Mouse (Mus musculus) layer of hippocampus, postnatal 36 days (tissue): ENCODE measurements at regions not wholly inside any gene's neighbourhood (a gene's known extent, or its start where the extent isn't known, plus 50 kb on each side); places are given as distances from the start of the nearest gene placed in this dataset.

ENCODE experiments used
- DNase-seq, 2 experiments: peaks; one replicate each; pipeline ENCODE4 v3.0.0; 2022

DNA sequence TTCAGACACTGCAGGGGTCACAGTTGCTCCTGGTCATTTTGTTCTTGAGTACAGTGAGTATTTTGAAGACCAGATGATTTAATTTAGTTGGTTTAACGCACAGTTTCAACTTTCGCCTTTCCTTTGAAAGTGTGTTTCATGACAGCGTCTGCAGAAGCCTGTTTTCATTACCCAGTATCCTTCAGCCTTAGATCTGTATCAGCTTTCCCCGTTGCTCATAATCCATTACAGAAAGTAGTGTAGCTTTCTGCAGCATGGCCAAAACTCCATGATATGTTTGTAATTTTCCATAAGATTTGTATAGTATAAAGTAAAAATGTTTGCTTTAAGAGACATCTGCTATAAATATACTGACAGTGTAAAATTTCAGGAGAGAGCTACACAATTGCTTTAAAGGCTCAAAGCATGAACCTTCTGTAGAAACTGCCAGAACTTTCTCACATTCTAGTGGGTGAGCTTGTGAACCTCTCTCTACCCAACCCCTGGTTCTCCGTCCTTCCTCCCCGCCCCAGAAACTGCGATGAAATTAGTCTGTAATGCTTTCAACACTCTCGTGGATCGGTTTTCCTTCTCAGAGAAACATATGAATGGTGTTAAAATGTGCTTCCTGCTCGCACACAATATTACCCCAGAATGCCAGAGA, 506.6 kb upstream of the Adgrl2 start:
- no peak for DNase-seq

DNA sequence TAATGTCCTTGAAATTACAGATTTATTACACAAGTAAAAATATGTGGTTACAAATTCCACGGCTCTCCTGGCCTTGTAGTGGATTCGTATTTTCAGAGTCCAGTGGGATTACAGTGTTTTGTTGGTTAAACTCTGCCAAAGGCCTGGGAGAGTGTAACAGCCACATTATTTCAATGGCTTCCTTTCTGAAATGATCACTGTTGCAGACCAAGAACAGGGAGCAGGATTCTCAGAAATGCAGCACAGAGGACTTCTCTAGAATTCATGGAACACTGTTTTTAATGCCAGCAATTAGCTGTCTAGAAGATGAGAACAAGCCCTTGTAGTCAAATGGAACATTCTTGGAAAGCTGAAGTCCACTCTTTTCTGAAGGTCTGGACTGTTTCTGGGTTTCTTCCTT, 505.8 kb upstream of the Adgrl2 start:
- no peak for DNase-seq

DNA sequence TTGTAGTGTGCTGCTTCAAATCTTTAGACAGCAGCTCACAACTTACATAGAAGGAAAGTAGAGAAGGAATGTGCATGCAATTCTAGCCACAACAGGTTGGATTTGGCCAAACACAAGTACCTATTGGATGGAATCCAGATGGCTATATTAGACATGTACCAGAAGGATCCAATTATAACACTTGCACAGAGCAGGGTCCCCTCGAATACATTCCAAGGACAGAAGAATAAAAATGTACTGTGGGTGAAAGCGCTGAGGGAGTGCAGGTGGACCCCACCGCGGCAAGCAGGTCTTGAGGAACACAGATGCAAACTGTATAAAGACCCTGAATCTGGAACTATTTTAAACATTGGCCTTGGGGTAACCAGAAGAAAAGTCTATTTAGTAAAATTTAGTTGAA, 497.8 kb upstream of the Adgrl2 start:
- no peak for DNase-seq

DNA sequence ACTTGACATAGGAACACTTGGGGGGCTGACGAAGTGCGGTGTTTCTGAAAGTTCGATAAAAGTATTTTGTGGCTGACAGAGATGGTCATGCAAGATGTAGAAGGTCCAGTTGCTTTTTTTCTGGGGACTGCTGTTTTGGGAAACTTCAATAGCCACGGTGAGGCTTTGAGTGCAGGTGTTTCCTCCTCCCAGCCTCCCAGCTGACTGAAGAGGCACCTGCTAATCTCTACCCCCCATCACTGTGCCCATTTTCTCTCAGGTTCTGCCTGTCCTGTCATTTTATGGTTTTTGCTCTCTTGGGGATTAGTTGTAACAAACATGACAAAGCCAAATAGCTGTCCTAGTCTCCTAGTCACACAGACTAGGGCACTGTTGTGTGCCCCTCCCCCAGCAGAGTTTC, 495.1 kb upstream of the Adgrl2 start:
- DNase-seq: no peak

DNA sequence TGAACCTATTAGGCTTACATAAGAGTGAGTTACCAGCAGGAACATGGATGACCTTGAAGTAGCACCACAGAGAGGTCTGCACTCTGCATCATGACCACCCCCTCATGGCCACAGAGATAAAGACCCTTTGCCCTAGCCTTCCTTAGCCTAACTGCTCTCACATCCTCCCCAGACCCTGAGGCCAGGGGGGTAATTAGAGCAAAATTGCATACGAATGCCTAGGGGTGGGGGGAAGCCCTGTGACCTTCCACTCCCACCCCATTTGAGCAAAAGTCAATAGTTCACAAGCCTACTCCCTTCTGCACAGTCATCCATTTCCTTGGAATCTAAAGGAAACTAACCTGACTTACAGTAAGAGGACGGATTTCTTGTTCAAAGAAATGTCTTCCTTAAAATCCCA, 494.0 kb upstream of the Adgrl2 start:
- no peak for DNase-seq

DNA sequence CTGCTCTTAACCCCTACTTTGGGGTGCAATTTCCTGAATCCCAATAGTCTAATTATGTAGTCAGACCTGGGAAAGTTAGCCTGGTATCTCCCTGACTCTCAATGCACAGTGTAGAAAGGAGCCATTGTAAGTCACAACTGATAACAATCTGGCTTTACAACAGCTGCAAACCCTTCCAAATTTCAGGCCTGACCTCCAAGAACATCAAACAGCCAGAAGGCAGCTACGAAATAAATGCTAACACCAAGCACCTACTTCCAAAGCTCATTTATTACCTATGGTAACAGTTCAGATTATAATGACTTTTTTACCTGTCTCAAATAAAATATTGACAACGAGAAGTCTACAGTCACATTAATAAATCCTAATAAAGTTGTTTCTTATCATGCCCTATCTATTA, 485.8 kb upstream of the Adgrl2 start:
- no peak for DNase-seq

DNA sequence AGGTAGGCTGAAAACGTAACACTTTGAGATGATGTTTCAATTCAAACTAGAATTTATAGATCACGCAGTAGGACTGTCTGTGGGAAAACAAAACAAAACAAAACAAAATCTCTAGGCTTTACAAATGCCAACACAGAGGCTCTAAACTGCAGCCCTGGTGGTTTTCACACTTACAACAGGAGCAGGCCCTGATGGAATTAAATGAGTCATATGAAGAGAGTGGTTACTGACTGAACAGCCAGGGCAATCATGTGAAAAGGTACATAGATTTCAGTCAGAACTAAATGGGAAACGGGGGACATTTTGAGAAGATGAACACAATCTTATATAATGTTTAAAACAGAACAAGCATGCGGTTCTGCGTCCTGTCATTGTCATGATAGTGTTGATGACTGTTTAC, 476.6 kb upstream of the Adgrl2 start:
- DNase-seq: no peak

DNA sequence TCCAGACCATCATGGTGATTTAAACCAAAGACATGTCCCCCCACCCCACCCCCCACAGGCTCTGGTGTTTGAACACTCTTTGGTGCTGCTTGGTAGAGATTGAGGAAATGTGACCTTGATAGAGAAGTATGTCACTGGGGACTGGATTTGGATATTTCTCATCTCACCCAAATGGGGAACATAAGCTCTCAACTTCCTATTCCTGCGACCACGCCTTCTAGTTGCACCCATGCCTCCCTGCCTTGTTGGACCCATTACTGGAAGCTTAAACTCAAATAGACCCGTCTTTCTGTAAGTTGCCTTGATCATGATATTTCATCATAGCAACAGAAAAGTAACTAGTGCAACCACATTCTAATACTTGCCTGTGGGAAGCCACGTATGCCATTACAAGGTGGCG, 474.2 kb upstream of the Adgrl2 start:
- no peak for DNase-seq

DNA sequence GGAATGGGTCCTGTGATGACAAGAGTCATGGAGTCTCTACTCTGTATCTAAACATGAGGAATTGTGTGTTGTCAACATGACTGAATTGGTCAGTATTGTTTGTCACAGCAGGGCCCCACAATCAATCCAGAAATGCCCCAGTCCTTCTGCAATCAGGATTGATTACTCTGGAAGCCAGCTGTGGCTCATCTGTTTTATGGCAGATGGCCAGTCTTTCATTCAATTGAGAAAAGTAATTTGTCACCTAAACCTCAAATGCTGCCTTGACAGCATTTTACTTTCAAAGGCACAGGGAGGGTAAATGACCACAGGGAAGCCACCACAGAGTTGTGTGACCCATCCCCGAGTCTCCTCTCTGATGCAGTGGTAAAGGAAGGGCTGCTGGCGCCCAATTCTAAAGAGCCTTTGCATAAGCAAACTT, 471.8 kb upstream of the Adgrl2 start:
- DNase-seq: no peak

DNA sequence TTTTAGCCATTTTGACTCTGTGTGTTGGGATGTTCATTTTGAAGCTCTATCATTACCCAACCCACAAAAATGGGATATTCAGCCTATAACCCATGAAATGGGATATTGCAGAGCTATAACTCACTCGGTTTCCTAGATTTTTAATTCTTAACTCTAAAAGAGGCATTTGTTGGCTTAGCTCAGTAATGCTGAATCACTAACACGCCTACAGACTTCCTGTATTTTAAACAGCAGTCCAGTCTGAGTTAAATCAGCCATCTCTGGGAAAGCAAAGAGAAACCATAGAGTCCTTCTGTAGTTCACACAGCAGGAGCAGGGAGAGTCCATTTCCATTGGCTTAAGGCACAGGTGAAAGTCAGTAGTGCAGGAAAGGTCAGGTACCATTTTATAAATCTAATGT, 471.3 kb upstream of the Adgrl2 start:
- no peak for DNase-seq

DNA sequence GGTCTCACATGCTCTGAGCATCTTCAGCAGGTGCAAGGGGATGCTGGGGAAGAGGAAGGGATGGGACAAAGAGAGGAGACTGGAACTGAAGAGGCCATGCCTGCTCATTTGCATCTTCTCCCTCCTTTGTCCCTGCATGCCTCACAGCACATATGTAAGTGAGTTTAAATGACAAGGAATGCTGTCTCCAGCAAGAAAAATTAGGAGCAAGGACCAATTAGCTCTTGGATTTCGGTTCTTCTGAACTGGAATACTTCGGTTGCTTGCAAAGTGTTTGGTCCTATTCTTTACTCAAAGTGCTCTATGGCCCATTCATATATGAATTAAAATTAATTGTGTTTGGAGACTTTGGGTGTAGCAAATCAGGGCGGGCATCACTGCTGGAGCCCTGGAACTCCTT, 459.0 kb upstream of the Adgrl2 start:
- no peak for DNase-seq

DNA sequence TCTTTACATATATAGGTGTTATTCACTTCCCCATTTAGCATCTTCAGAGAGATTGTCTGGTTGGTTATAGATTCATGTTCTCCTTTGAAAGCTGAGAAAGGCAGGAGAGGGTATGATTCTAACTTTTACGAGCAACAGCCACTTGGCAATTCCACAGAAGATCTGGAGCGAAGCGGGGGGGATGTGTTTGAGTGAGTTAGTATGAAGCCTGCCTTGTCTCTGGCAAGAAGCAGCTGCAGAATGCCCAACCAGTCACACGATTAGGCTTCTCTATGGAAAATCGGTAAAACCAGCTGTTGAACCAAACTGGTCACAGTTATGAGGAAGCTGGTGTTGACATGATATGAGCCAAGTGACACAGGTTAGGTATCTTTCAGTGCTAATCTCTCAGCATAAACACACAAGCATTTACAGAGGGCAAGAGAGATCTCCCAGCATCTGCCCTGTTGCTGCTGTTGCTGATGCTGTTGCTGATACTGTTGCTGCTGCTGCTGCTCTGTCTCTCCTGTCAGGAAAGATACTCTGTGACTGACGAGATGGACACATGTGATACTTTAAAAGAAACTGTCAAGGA, 455.7 kb upstream of the Adgrl2 start:
- no peak for DNase-seq

DNA sequence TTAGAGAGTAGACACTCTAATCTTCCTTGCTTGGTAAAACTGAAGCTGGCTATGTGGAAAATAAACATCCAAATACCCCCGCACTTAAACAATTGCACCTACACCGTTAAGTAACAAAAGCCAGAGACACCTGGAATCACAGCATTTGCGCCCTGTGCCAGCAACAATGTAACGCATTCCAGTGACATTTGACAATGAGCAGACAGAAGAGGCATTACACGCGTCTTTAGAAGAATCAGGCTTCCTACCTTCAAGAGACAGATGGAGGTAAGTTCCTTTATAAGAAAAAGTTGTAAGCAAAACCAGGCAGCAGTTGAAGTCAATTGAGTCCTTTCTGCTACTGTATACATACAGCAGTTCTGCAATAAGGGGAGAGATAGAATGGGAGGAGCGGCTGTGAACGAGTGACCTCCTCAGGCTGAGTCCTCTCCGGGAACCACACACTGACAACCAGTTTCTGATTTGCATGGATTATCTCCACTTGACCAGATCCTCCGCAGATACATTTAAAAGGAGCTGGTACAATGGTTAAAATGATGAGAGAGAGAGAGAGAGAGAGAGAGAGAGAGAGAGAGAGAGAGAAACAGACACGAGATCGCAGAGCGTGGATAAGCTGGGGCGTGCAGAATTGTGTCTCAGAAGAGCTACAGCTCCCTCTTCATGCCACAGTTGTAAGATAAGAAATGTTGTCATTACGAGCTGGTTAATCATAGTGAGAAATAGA, 454.7 kb upstream of the Adgrl2 start:
- DNase-seq: no peak

DNA sequence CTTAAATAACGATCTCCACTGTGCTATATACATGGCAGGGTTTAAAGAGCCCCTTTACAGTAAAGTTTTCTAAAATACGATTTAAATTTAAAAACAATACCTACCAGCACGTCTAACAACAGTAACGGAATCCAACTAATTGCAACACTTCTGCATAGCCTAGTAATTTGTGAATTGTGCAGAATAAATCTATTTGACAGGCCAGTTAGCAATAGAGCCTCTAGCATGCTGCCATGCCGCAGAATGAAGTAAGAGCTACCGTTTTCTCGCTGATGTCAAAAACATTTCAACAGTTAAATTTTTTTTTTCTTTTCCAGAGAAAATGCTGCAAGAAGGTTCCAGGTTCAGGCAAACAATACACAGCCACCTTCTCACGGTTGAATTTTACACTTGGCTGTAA, 454.0 kb upstream of the Adgrl2 start:
- no peak for DNase-seq

DNA sequence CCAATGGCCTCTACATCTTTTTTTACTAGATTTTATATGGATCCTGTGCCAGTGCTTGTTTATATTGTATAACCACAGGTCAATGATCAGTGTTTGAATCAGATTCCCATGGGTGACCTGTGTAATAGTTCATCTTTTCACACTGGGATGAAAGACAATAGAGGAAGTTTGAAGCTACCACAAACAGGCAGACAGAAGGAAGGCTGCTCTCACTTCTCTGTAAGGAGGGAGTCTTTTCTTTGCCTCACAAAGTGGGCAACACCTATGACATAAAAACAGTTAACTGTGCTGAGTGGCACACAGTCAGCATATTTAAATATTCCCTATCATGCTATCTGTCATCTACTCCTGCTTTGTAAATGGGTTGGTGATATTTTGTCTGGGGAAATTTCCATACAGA, 450.9 kb upstream of the Adgrl2 start:
- no peak for DNase-seq

DNA sequence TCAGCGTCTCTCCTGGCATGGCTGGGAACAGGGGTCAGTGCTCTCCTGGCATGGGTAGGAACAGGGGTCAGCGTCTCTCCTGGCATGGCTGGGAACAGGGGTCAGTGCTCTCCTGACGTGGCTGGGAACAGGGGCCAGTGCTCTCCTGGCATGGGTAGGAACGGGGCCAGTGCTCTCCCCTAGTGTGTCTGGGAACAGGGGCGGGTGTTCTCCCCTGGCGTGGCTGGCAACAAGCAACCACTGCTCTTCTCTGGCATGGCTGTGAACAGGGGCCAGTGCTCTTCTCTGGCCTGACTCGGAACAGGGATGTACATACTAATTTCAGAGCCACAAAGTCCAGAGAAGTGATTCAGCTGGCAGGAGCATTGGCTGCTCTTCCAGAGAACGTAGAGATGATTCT, 447.4 kb upstream of the Adgrl2 start:
- no peak for DNase-seq

DNA sequence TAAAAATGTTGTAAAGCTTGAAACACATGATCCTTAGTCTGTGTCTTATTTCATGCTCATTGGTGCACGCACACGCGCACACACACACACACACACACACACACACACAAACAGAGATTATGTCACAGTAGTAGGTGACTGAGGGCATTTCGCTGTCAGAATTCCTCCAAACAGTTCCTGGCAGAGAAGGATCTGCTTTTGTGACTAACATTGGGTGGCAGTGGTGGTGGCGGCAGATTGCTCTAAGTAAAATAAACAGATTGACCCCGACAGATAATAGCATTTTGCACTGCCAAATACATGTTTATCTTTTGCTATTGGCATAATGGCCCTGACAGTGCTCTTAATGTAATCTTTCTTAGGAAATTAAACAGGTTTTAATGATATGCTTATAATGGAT, 446.6 kb upstream of the Adgrl2 start:
- no peak for DNase-seq

DNA sequence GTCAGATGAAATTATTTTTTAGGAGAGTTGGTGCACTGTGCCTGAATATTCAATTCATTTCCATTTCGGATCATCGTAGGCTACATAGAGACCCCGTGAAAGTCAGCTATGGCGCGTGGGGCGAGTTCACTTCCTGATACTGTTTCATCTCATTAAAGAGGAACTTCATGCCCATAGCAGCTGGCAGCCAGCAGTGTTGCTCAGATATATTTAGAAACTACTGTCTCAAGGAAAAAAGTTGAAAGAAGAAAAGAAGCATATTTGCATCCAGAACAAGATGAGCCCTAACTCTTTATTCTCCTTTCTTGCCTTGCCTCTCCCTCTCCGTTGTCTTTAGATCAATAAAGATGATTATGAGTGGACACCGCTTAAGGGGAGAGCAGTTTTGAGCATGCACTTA, 446.1 kb upstream of the Adgrl2 start:
- DNase-seq: no peak

DNA sequence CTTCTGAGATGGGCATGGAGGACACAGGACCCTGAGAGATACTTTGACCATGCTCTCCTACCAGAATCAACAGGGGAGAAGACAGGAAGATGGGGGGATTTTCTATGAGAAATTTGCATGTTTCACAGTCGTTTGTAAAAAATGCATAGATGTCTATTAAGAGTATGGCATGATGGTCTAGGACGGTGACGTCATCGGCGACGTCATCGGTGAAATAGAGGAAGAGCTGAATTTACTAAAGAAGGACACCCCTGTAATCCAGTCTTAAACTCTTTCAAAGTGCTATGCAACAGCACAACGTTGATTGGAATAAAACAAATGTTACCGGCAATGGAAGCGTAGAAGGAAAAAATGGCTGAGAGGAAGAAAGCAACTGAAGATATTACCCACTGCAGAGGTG, 441.4 kb upstream of the Adgrl2 start:
- no peak for DNase-seq

DNA sequence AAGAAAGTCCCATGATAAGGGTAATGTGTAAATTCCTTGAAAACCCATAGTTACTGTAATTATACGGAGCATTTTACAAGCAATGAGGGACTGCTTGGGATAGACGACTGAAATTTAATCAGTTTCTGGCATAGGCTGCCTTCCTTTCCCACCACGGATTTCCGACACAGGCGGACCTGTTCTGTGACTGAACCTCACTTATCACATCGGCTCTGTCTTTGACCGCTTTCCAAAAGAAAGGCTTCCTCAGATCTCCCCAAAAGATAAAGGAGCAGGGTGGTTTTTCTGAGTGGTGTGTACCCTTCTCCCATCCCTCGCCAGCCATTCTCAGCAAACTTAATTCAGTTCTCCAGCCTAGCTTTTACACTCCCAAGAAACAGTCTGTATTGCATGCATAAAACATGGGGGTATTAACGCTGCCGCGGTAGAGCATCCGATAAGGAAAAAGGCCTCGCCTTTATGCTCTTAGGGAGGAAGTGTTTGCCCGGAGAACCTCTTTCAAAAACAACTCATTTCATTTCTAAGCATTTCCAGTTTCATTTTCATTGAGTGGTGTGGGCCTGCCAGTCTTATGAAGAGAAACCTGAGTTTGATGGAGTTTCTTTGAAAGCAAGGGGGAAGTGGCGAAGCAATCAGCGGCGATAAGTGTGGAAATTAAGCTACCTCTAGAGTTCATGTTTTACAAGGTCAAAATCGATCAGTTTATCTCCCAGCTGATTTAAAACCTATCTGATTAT, 435.8 kb upstream of the Adgrl2 start:
- DNase-seq: no peak

DNA sequence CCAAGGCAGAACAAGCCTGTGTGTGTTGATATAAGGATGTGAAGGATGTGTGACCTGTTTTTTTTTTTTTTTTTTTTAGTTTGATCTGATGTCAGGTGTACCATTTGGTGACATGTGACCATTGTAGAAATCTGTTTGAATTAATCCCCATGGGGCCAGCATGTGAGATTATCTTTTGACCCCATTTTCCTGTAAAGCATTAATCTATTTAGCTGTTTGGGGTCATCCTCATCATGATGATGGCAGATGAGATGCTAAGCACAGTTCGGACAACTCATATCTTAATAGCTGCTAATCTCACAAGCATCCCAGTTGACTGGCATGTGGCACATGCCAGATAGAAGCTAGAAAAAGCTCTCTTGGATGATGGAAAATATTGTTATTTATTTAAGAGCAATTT, 434.0 kb upstream of the Adgrl2 start:
- DNase-seq: no peak

DNA sequence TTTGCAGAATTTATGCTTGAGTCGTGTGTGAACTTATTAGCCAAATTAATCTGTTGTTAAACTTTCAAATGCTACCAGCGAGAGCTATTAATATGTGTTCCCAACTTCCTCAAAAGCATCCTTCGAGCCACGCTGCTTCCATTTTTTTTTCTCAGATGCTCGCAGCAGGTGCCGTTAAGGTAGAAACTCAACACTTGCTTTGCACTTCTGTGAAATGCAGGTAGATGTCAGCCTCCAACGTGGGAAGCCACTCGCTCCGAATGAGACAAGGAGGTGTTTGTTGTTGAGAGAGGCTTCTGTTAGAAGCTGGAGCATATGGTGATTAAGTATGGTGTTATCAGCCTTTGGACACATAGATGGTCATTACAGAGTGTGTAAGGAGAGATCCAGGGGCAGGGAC, 433.1 kb upstream of the Adgrl2 start:
- no peak for DNase-seq

DNA sequence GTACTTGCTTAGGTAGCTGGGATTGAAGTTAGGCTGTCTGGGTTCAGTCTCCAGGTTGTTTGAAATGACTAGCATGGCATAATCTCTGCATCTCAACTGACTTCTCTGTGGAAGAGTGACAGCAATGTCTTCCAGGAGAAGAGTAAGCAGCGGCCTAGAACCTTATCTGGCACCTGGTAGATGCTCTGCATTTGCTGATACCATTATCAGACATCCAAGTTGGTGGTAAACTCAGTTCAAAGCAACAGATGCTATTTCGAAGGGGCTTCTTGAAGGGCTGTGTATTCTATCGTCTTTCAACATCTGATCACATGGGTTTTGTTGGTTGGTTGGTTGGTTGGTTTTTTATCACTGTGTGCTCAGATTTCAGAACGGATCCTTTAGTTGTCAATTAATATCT, 424.7 kb upstream of the Adgrl2 start:
- no peak for DNase-seq

DNA sequence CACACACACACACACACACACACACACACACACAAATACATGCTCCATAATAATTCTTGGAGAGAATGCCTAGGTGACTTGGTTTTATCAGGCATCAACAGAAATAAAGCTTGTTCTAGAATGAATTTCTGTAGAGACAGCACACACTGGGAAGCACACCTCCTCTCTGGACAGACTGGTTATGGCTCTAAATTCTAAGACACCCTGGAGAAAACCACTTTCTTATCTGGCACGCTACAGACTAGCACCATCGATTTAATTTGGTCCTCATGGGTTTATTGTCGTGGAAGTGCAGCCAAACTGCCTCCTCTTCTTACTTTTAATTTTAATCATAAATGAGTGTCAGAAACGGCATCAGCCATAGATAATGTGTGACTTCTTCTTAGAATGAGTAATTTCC, 422.8 kb upstream of the Adgrl2 start:
- DNase-seq: no peak
